Mouse (Mus musculus) kidney, adult 10 weeks (tissue): ENCODE data around the gene Cdc5l. TPM values are rescaled to one million over a fixed set of nuclear protein-coding genes. Genes with fewer than 3 reads are reported as not detected.

ENCODE experiments used
- polyA plus RNA-seq: library from polyadenylated mRNA; stranded (reverse); fragments of 350-450 nt; fragmentation: Illumina TruSeq; extraction: RNeasy Lipid Tissue Mini Kit (QIAGEN cat#74804); gene quantifications from one replicate; pipeline ENCODE4 v1.2.3, GENCODE M21; 2014; ENCODE audit warnings: low read depth, low replicate concordance

Gene Cdc5l
- polyA plus RNA-seq, result 60.0 TPM

GRCm38 (mm10) chr17:45433419-45434261 lies at the start of gene Cdc5l:
Gene Cdc5l, minus strand, starts transcription at chr17:45433737.

GRCm38 (mm10) chr17:45474669-45475465 lies 41.3 kb upstream of the Cdc5l start, which contains the start of gene Spats1:
Gene Spats1, minus strand, starts transcription at chr17:45475415.

Other genes starting within 250 kb of the Cdc5l start
- not detected for gene Spats1, start 41.7 kb upstream of the Cdc5l start, polyA plus RNA-seq
- 0.40 TPM for gene Aars2, start 73.1 kb upstream of the Cdc5l start, polyA plus RNA-seq
- gene Tcte1, start 89.7 kb upstream of the Cdc5l start, polyA plus RNA-seq, result not detected
- gene Tmem151b, start 115.9 kb upstream of the Cdc5l start, polyA plus RNA-seq, result 0.20 TPM
- 0.89 TPM for gene Nfkbie, start 122.0 kb upstream of the Cdc5l start, polyA plus RNA-seq
- gene Slc35b2, start 130.1 kb upstream of the Cdc5l start, polyA plus RNA-seq, result 2.0 TPM
- gene Hsp90ab1, start 139.5 kb upstream of the Cdc5l start, polyA plus RNA-seq, result 1,437 TPM
- gene Slc29a1, start 165.9 kb upstream of the Cdc5l start, polyA plus RNA-seq, result 5.0 TPM
- 1.3 TPM for gene Mymx, start 168.4 kb upstream of the Cdc5l start, polyA plus RNA-seq
- 0.16 TPM for gene Capn11, start 225.6 kb upstream of the Cdc5l start, polyA plus RNA-seq